9 mouse cellular contexts compared by ENCODE assay signal in the genomic region with DNA sequence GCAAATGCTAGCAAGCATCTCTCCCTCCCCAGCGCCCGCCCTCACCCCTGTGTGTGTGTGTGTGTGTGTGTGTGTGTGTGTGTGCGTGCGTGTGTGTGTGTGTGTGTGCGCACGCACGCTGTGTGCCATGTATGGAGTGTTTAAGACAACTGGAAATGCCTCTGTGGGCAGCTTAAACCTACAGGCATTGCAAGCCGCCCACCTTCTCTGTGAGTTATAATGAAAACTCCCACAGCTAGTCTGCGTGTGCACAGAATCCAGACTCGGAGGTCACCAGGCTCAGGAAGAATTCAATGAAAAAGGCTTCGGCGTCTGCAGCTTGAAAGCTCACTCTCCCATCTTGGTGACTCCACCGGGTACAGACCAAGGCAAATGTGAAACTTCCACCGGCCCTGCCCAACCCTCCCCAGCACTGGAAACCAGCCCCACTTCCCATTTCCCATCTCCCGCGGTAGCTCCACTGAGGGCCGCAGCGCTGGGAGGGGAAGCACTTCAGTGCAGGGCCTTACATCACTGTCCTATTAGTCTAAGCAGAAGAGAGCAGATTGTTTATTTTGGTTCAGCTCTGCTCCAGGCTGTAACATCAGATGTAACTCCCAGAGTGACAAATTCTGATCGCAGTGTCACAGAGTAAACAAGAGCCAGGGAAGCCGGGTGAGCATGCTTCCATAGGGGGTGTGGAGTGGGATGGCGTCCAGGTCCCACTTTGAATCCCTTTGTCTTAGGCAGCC.
DNase-seq lines count a peak whose midpoint lies in the region; ATAC-seq and TF ChIP-seq lines count a peak whose summit lies in the region.
"Had no signal": no experiment of that assay in that cellular context is flagged by ENCODE, and none has a peak within 500 bp of the region (broad histone marks: within the 10 kb centered on the region; RNA-seq: fewer than 3 reads in every experiment).

No protein-coding gene starts in this region.

- peak; percentile 51 for ATAC-seq in frontal cortex, adult (ENCODE audit: low TSS enrichment)
- peak; percentile 53; the same call in 1 of the 2 replicates for ATAC-seq in stomach, embryonic 14.5 days (ENCODE audit: insufficient number of reproducible peaks, insufficient read depth, low FRiP score, low read depth)

- no peak overlapping the region for H3K4me3 ChIP-seq in left cerebral cortex, adult 2 months
- H3K4me3 ChIP-seq in stomach, embryonic 14.5 days (ENCODE audit: low read depth, low read length): no peak overlapping the region

- WGBS in stomach, embryonic 14.5 days: 39% methylated on average over 21 of the region's 21 CpGs

- no peaks in the 10 kb centered on the region for H3K36me3 ChIP-seq in stomach, embryonic 14.5 days (ENCODE audit: control insufficient read depth, insufficient read depth, low read length)

- 0 out of 2 replicates have a peak, but pooled peaks cover 4% of the 10 kb centered on the region for H3K4me1 ChIP-seq in stomach, embryonic 14.5 days (ENCODE audit: control insufficient read depth, insufficient read depth, low read length)

- no peaks in the 10 kb centered on the region for H3K9me3 ChIP-seq in stomach, embryonic 14.5 days (ENCODE audit: control insufficient read depth, low read depth, low read length)

- H3K9ac ChIP-seq in stomach, embryonic 14.5 days (replicated peaks; ENCODE audit: low read depth, low read length): no peak overlapping the region

- peak overlapping the region; percentile 25 for H3K27ac ChIP-seq in left cerebral cortex, adult 2 months
- no peak overlapping the region for H3K27ac ChIP-seq in stomach, embryonic 14.5 days (ENCODE audit: low read length)

- no peaks in the 10 kb centered on the region for H3K27me3 ChIP-seq in stomach, embryonic 14.5 days (ENCODE audit: control insufficient read depth, insufficient read depth, low read length)

- peak overlapping the region; percentile 4; the same call in 1 of the 2 replicates for H3K4me2 ChIP-seq in stomach, embryonic 14.5 days (replicated peaks; ENCODE audit: low read depth, low read length)

- TF ChIP-seq CTCF in left cerebral cortex, adult 2 months (IDR thresholded peaks at IDR 0.05): no peak

- no peak for DNase-seq in frontal cortex, postnatal 14 days (ENCODE audit: low spot score in 2 of 2)
- DNase-seq in left cerebral cortex, adult 2 months (ENCODE audit: extremely low spot score in 1 of 2, low spot score in 2 of 2): no peak
- no peak for DNase-seq in left cerebral cortex, adult 11 months (ENCODE audit: low spot score)
- peak; percentile 23 to 26 for DNase-seq in layer of hippocampus, postnatal 36 days
- DNase-seq in right cerebral cortex, postnatal 10 days (ENCODE audit: low spot score in 2 of 2): no peak
- DNase-seq in urinary bladder, postnatal 10 days (ENCODE audit: low spot score): no peak
- DNase-seq: cerebellum, adult 18-20 months had no signal

- intact Hi-C loops in left cerebral cortex, adult 2 months (cut with DNase I): loop anchor here (2.0 to 10.0 kb wide), 5 partner anchors 226 to 1296 kb away; partner anchors contain the start of genes Pacrg, Prkn and Qk

Comparison
In these comparisons a context has a peak if more than half of its experiments do, and no peak if none do; other contexts are left out.
1. DNase-seq: peak in layer of hippocampus, postnatal 36 days (2 of 2); none in frontal cortex, postnatal 14 days (0 of 2), left cerebral cortex, adult 2 months (0 of 2), left cerebral cortex, adult 11 months (single experiment), right cerebral cortex, postnatal 10 days (0 of 2) and urinary bladder, postnatal 10 days (single experiment).